Mouse (Mus musculus) heart, adult 11 months (tissue): ENCODE data around the gene Ciz1.
A peak's percentile ranks its signal among the peaks of the same experiment; 100 is the strongest.

ENCODE experiments used
- DNase-seq: peaks from one replicate; pipeline ENCODE4 v3.0.0; 2022

Gene Ciz1

DNA sequence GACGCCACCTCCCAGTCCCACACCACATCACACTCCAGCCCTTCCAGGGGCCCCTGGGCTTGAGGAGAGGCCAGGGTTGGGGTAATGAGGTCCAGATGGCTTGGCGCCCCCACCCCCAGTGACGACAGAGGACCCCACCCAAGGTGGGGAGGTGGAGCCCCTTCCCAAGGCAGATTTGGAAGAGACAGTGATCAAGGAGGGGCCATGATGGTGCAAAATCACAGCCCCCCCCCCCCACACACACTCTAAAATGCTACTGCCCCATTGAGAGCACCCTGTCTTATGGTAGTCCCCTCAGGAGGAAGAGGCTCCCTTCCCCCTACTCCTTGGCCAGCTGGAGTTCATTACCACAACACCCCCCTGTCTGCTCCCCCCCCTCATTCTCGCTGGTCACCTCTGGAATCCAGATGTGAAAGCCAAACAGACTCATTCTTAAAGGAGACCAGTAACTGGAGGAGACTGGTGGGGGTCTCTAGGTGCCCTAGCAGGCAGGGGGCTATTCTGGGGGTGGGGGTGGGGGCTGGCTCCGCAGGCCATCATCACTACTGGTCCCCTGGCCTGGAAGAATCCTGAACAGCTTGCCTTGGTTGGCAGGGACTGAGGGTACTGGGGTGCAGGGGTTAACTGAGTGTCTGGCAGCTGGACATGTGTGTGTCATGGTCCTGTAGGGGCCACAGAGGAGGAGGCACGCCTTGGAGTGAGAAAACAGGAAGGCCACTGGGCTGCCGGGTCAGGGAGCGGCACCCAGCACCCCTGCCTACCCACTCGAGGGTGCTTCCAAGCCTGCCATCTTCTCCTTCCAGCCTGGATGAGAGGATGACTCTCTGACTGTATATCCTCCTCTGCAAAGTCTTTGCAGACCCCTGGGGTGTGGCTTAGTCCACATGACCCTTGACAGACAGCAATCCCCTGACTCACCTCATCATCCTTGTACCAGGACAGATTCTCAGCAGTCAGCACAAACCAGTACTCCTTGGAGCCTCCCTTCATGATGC lies 32.2 kb upstream of the Ciz1 start:
- peak; percentile 98 for DNase-seq

GRCm38 (mm10) chr2:32320721-32321120 lies 31.4 kb upstream of the Ciz1 start:
- DNase-seq = peak; percentile 92

- peak; percentile 96 for DNase-seq
Measured at GRCm38 (mm10) chr2:32321591-32322298, 30.4 kb upstream of the Ciz1 start.

- DNase-seq = no peak
Measured at GRCm38 (mm10) chr2:32322754-32323741, 29.1 kb upstream of the Ciz1 start.

- no peak for DNase-seq
Measured at GRCm38 (mm10) chr2:32324322-32324721, 27.8 kb upstream of the Ciz1 start.

DNA sequence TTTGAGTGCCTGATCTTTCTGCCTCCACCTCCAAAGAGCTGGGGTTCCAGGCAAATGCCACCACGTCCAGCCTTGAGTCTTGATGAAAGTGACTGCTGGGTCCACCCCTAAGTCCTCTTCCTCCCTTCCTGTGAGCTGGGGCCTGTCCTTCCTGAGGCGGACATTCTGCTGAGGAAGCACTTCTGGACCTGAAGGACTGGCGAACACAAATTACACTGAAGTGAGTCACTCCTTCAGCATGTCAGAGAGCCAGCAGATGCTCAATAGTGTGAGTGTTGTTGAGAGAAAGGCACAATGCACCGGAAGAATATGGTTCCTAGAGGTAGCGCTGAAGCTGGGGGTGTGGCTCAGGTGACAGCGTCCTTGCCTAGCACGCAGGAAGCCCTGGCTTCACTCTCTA lies 26.8 kb upstream of the Ciz1 start:
- DNase-seq = peak; percentile 95

GRCm38 (mm10) chr2:32327200-32327599 lies 24.9 kb upstream of the Ciz1 start:
- DNase-seq = no peak

DNA sequence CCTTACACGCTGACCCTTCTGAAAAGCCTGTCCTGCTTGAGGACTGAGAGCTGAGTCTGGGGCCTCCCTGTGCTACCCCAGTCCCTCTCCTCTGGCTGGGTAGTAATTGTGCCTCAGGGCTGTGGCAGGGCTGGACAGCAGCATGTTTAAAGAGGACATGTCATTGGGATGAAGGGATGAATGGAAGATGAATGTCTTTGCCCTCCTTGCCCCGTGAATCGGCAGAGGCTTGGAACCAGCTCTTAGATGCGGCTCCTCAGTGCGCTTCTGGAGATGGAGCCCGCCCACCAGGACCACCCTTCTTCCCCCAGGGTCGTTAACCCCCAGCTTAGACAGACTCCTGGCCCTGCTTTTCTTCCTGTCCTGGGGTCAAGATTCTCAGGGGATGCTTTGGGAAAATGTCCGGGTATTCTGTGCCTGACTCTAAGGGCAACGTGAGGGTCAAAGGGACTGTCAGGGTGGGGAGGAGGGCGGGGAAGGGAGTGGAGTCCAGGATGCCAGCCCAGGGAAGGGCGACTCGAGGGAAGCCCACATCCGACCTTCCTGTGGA lies 23.1 kb upstream of the Ciz1 start:
- no peak for DNase-seq

DNA sequence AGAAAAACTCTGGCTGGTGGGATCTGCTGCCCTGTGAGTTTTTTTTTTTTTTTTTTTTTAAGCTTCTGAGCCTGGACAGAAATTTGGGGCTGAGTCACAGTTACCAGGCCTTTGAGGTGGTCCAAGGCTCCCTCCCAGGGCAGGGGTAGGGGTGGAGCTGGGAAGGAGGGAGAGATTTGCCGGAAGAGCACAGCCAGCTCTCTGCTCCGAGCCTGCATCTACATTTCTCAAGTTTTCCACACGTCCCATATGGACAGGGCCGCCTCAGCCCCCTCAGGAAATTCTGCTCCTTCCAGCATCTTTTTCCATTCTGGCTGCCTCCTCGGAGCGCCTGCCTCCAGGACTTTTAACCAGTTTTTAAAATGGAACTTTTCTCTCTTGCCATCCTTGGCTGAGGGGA lies 22.6 kb upstream of the Ciz1 start:
- no peak for DNase-seq

DNA sequence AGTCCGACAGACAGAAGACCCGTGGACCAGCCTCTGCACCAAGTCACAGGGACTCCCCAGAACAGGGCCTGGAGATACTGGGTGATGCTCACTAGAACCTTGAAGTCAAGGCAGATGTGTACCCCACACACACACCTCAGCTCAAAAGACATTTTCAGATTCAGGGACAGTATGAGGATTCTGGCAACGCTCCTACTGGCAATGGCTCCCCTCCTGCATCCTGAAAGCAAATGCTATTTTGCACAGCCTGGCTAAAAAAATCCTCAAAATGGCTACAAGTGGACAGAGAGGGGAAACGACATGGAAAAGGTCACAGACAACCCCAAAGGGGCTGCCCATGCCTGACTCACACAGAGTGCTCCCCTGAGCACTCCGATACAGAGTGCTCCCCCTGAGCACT lies 20.0 kb upstream of the Ciz1 start:
- no peak for DNase-seq

GRCm38 (mm10) chr2:32335888-32336287 lies 16.2 kb upstream of the Ciz1 start:
- peak; percentile 92 for DNase-seq

DNA sequence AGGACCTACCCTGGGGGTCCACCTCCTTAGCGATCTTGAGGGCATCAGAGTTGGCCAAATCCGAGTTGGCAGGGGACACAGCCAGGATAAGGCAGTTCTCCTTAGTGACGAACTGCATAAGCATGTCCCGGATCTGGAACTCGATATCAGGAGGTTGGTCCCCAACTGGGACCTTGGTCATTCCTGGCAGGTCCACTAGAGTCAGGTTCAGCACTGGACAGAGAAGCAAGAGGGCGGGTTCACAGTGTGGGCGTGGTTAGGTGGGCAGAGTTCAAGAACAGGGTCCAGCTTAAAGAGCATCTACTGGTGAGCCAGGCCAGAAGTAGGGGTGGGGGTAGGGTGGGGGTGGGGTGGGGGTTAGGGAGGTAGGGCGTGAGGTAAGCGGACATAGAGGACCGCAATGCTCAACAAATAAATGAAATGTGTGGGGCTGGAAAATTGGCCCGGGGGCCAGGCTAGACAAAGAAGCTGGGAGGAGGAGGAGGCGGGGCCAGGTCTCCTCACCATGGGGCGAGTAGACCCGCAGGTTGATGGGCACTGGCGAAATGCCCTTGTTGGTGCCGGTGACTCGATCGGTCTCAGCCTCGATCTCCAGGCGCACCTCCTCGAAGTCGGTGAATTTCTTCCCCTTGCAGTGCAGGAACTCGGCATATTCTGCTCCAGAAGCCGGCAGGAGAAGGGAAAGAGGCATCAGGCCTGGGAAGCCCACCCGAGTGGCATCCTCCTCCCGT lies 12.1 kb upstream of the Ciz1 start:
- DNase-seq = peak; percentile 92

DNA sequence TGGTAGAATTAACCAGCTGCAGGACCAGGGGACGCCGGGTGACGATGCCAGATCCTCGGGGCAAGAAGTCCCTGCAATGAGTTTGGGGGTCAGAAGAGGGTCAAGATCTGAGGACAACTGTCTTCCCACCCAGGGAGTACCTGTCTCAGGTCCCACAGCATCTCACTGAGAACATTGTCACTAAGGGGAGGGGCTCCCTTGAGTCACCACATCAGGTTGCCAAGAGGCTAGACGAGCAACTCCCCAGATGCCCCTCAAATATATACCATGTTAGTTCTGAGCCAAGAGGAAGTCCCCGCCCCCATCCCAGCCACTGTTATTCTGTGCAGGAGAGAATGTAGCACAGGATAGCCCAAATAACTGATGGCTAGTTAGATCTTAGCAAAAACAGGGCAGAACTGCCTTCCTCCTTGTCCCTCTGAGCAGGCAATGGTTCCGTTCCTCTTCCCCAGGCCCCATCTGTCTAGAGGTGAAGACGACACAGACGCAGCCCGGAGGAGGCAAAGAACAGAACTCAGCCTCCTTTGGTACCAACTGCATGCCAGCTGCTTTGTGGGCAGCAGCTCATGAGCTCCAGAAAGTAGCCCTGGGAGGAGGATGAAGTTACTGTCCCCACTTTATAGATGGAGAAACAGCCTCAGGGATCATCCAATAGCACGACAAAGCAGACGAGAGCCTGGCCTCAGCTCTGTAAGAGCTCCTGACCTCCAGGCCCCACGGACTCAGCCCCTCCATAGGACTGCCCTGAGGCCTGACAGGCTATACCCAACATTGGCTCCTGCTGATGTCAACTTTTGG lies 11.1 kb upstream of the Ciz1 start:
- DNase-seq = no peak

DNA sequence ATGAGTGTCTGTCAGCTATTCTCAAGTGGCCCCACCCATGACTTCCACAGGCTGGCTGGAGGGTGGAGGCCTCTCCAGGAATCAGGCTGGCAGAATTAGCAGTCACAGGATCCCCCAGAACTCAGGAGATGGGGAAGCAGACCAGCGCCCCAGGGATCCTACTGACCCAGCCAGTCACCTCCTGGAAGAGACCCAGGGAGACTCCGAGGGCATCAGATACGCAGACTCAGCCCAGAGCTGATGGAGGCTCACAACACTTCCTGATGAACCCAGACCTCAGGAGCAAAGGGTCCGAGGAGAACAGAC lies 10.5 kb upstream of the Ciz1 start:
- DNase-seq = peak; percentile 96

DNA sequence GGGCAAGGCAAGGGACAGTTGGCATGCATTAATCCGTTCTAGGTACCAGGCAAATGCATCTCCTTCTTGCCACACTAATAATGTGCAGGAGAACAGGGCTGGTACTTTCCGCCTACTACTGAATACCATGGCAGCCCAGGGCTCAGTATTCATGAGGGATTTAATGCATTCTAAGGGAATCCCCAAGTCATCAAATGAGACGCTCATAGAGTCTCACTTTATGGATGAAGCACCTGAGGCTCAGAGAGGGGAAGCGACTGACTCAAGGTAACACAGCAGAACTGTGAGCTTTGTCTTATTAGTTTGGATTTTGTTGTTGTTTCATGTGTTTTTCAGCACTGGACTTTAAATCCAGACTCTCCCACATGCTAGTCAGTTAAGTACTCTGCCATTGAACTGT lies 10.1 kb upstream of the Ciz1 start:
- DNase-seq = no peak

GRCm38 (mm10) chr2:32342539-32343350 lies 9.4 kb upstream of the Ciz1 start:
- peak; percentile 99 for DNase-seq

DNA sequence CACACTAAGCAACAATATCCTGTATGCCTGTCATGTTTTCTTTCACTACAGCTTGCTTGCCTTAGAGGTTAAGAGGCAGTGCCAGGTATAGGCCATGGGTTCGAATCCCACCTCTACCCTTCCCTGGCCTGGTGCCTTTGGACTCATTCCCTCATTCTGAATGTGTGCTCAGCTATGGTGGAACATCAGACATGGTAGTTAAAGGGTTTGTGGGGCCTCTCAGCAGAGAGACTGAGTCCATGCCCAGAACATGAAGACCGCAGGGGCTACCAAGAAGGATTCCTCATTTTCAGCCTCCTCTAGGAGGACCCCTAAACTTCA lies 8.8 kb upstream of the Ciz1 start:
- no peak for DNase-seq

DNA sequence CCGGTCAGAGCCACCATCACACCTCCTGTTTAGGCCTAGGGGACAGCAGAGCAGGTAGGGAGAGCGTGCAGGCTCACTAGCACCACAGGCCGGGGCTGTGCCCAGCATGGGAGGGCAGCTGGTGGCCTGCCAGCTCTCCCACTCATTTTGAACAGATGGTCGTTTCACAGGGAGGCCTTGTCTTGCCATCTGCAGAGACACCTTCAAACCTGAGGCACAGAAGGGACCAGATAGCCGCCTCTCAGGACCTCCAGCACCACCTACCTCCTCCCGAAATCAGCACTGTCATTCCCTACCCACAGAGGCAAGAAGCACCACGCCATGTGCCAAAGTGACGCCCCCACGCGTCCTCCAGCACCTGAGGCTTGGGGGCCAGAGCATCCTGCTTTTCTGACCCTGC lies 8.1 kb upstream of the Ciz1 start:
- DNase-seq = no peak

DNA sequence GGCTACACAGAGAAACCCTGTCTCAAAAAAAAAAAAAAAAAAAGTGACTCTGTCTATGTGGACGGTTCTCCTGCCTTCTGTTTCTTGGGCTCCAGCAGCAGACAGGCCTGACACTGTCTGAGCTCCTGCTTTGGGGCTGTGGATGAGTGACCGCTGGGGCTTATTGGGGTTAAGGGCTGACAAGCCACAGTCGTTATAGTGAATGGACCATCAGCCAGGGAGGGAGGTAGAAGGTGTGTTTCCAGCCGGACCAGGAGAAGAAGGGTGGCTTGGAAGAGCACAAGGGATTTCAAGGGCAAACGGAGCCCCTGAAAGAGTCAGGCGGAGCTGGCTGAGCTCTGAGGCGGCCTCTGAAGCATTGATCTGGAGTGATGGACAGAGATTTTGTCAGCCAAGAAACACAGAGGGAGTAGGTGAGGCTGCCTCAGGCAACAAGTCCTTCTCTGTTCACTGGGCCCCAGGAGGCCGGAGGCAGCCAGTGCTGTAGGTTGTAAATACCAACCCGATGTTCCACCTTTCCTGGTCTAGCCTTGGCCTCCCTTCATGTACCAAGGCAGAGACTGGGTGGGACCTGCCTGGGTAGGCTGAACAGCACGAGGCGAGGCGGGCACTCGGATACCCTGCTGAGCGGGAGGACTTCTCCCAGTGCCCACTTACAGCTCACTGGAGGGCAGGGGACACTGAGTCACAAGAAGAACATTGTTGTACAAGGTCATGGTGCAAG lies 7.4 kb upstream of the Ciz1 start:
- no peak for DNase-seq

DNA sequence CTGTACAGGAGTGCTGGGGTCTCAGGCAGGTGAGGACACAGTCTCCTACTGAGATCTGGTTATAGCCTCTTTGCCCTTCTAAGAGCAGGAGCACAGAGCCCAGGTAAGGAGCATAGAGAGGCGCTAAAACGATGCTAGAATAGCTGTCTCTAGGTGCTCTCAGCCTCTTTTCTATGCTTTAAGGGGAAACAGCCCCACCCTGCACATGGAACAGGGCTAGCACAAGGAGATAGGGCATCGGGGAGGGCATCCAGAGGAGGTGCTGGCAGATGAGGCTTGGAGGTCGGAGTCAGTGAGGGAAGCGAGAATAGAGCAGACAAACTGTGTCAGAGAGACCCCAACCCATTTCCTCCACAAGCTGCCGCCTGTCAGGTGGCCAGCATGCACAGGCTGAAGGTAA lies 5.1 kb upstream of the Ciz1 start:
- no peak for DNase-seq
